Mouse (Mus musculus): ENCODE measurements around the gene Gm47841.

Gm47841 gene

DNA sequence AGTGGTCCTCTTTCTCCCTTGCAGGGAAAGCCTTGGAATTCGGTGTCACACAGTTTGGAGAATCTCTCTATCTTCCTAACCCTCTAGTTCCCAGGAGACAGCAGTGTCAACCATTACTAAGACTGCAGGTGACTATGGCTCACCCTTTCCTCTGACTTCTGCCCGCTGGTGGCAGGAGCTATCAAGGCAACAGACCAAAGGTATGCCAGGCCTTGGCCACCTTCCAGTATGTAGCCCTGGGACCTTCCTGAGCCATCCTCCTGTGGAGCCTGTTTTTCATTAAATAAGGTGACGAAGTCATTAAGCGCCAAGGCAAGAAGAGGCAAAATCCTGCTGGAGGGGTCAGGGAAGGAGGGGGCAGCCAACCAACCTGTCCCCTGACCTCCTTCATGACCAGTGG is 28.0 kb upstream of the Gm47841 start:
- no peak for DNase-seq (ENCODE audit: low read depth, low spot score)

DNA sequence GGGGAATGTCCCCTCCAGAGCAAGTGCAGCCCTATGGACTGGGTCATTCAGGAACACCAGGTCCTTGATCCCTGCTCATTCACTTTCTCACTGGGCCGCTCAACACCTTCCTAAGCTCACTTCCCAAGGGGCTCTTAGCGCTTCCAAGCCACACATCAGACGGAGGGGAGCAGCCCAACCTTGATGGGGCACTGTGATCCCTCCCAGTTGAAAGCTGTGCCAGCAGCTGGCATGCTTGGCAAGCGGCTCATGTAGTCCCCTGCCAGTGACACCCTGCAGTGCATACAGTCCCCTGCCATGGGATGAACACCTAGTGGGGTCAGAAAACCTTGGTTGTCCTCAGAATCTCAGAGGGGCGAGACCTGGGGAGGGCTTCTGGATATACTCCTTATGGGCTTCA is 26.9 kb upstream of the Gm47841 start:
- DNase-seq (ENCODE audit: low read depth, low spot score), result no peak

DNA sequence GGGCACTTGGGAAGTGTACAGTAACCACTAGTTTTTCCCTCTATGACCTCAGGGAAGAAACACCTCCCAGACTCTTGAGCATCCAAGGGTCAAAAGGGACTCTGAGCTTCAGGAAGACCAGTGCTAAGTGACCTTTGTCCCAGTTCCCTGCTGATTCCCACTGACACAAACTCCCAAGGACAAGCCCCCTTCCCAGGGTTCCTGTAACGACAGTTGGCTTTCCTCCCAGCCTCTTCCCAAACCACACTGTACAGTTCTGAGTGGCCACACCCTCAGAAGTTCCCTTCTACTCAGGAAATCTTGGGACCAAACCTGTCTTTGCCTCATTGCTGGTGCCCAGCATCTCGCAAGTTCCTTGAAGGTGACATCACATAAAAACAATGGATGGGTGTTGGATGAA is 25.5 kb upstream of the Gm47841 start:
- no peak for DNase-seq (ENCODE audit: low read depth, low spot score)

DNA sequence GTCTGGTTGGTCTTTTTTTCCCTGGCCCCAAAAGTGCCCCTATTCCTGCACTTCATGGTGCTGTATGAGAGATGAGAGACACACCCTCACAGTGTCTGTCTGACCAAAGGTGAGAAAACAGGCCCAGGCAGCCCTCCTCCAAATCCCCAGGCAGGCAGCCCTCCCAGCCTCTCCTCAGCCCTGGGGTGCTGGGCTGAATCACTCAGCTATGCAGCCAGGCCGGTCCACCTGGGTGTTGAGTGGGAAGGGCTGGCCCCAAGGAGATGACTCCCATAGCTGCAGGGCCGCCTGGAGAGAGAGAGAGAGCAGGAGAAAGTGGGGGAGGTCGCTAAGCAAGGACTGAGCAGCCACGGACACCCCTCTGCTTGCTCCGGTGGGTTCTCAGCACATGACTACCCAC is 23.6 kb upstream of the Gm47841 start:
- no peak for DNase-seq (ENCODE audit: low read depth, low spot score)

DNA sequence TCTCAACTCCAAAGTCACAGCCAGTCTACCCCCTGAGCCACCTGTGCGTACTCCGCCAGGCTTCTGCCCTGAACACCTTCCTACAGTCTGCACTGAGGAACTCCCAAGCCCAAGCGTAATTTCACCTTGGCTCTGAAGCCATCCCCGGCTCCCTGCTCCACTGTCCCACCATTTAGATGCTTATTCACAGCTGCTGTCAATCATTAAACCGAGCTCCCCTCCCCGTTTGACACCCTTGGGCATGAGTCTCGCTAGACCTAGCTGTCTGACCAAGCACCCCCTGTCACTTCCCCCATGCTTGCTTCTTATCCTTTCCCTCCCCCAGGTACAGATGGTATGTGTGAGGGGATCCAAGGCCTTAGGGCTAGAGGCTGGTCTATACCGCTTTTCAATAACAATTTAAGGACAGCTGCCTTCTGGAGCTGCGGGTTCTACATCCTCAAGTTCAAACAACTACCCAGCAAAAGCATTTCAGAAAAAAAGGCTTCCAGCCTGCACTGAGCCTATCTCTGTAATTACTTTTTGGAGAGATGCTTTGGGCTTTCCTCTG is 22.5 kb upstream of the Gm47841 start:
- DNase-seq (ENCODE audit: low read depth, low spot score), result no peak

DNA sequence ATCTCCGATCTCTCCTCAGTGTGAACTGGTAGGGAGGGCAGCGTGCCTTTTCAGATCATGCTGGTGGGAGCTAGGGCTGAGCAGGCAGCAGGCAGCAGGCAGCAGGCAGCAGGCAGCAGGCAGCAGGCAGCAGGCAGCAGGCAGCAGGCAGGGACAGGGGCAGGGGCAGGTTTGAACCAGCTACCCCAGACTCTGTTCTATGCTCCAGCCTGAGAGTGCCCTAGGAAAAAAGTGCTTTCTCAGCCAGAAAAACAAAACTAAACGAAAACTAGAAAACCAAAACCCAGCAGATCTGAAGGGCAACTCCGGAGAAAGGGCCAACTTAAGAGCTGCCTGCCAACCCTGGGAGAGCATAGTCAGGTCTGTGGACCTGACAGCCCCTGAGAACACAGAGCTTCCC is 21.5 kb upstream of the Gm47841 start:
- DNase-seq (ENCODE audit: low read depth, low spot score), result no peak

DNA sequence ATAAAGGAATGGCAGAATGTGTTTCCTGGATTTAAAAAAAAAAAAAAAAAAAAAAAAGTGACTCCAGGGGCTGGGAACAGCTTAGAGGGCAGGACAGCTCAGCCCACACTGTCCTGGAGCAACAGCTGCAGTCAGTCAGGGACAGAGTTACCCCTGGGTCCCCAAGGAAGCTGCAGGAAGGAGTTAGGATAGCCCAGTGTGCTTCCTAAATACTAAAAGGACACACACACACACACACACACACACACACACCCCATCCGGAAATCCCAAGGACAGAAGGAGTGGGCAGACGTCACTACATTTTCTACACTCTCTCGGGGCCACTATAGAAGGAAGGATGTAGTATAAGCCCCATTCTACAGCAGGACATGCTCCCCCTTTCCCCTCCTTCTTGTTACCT is 20.8 kb upstream of the Gm47841 start:
- DNase-seq (ENCODE audit: low read depth, low spot score), result no peak

DNA sequence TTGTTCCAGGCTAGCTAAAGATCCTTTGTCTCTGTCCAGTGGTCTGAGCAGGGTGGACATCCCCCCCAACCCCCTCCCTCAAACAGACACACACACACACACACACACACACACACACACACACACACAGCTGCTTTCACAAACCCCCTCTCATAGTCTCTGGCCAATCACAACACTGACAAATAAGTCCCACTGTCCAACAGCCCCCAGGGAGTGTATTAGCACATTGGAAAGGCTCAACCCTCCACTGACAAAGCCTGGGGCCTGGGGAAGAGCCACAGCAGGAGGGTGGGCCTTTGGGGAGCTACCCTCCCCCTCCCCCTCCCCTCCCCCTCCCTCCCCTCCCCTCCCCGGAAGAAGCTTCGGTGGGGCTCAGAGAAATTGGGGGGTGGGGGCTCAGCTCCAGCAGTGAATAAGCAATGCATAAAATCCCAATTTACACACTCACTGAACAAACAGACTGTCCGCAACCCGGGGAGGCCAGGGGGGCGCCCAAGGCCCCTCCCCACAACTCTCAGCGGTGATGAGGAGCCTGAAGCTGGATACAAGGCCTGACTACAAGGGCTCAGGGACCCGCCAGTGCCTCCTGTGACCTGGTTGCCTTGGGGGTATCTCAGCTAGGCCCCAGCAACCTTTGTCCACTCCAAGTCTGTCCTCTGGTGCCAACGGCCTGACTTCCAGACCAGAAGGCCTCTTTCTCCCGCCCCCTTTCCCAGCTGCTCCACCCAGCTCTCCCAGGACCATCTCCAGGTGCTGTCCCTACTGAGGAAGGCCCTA is 19.9 kb upstream of the Gm47841 start:
- DNase-seq (ENCODE audit: low read depth, low spot score), result no peak

DNA sequence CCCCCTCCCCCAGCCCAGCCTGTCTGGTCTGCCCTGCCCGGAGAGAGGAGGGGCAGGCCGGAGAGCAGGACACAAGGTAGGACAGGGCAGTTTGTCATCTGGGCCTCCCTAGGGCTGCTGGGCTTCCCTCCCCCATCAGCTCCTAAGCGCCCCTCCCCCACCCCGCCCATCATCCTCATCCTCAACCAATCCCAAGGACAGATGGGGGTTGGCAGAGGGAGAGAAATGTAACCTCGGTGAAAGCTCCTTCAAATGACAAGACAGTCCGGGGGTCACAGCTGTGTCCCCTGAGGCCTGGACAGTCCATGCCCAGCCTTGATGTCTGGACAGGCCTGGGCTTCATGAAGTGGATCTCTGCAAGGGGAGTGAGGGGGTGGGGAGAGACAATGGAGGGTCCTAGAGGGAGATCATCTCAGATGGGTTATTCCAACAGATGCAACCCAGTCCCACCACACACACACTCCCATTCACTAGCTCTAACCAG is 19.2 kb upstream of the Gm47841 start:
- DNase-seq (ENCODE audit: low read depth, low spot score), result no peak

DNA sequence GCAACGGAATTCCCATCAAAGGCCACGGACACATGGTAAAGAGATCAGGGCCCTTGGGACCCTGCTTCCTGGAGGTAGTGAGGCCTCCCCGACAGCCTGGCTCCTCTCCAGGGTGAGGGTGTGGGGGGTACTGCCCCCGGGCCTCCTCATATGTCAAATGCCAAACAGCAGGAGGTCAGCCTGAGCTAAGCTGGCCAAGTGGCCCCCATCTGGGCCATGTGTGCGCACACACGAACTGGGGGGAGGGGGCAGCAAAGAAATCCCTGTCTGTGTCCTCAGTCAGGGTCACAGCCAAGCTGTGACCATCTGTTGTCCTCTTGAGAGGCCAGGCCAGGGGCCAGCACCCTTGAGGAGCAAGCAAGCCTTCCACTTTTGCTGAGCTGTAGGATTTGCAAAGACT is 17.9 kb upstream of the Gm47841 start:
- DNase-seq (ENCODE audit: low read depth, low spot score), result no peak

DNA sequence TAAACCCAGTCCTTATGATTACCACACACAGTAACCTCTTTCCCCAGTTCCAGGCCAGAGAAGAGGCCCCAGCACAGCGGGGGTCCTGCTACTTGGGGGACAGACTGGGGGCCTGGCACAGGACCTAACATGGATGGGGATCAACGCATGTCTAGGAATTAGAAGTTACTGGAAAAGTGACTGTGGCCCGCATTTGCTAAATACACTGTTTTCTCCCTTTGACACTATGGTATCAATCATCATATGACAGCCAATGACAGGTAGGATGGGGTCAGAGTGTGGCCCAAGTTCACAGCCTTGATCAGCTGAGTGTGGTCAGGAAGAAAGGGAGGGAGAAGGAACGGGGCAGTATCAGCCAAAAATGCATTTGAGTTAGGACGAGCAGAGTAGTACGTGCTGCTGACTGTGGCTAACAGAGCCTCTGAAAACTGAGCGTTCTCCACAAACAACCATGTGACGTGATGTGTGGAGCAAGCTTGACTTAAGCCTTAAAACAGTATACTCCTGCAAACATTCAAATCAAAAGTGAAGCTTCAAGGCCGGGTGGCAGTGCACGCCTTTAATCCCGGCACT is 13.2 kb upstream of the Gm47841 start:
- no peak for DNase-seq (ENCODE audit: low read depth, low spot score)

DNA sequence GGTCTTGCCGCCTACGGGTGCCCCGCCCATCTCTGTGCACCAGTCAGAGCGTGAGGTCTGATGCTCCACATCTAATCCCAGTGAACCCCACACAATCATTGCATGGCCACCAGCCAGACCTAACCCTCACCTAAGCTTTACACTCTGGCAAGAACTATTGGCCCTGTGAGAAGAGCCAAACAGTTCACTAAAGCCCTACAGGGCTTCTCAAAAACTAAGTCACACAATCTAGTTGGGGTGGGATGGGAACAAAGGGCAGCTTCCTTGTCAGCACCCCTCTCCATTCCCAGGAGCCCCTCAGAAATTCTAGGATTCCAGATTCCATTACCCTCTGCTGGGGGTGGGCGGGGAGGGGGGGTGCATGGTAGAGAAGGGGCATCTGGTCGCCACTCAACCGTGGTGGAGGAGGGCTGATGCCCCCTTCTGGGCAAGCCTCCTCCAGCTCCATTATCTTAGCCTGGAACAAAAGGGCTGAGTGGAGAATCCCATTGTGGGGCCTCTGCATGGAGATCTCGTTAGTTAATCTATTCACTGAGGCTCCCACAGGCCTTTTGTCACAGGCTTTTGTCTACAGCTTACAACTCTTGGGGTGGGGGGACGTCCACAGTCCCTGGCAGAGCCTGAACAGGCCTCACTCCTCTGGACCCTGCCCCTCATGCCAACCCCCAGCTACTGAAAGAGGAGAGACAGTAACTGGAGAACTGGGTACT is 12.5 kb upstream of the Gm47841 start:
- no peak for DNase-seq (ENCODE audit: low read depth, low spot score)

DNA sequence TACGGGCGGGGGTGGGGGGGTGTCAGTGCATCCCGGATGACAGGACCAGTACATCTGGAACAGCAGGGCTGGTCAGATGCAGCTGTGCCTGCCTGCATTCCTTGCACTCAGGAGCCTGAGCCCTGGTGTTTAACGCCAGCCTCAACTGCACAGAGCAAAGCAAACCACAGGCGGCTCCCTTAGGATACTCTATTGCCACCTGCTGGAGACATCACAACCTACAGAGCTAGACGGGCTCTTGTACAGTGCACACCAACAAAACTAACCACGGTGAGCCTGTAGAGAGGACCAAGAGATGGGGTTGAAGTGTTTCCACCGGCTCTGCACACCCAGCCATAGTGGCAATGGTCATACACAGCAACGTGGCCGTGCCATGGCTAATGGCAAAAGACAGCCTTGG is 9.0 kb upstream of the Gm47841 start:
- DNase-seq (ENCODE audit: low read depth, low spot score), result no peak

DNA sequence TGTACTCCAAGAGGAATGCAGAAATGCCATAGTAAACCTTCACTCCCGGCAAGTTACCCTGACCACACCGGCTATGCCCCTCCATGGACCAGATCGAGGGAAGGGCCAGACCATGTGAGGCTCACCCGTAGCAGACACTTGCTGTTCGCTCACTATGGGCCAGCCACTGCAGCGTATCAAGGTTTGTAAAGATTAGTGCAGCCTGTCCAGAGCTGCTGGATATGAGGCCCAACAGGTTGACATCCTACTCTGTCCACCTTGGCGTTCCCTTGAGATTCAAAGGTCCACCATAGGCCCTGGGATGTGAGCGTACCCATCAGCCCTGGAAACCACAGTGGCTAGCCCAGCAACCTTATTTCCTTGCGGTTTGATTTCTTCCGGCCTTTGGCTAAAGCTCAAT is 7.3 kb upstream of the Gm47841 start:
- DNase-seq (ENCODE audit: low read depth, low spot score), result no peak

DNA sequence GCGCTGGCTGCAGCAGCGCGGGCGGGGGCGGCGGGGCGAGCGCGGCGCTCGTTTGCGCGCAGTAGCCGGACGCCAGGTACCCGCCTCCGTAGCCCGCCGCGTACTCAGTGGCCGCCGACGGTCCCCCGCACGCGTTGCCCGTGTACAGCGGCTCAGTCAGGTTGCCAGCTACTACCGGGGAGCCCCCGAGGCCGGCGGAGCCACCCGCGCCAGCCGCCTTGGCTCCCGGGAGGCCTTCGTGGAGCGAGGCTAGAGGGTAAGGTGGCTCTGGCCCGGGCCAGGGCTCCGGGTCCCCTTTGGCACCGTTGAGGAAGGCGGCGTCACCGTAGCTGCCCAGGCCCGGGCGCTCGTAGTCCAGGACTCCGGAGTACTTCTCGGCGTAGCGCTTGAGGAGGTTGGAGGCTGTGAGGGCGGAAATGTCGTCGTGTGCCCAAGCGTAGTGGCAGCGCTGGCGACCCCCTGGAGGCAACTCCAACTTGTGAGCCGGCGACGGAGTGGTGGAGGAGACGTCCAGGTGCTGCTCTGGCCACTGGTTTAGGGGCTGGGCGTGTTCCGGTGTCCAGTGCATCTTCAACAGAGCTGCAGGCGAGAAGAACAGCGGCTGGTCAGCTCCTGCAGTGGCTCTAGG is 6.7 kb upstream of the Gm47841 start:
- no peak for DNase-seq (ENCODE audit: low read depth, low spot score)

DNA sequence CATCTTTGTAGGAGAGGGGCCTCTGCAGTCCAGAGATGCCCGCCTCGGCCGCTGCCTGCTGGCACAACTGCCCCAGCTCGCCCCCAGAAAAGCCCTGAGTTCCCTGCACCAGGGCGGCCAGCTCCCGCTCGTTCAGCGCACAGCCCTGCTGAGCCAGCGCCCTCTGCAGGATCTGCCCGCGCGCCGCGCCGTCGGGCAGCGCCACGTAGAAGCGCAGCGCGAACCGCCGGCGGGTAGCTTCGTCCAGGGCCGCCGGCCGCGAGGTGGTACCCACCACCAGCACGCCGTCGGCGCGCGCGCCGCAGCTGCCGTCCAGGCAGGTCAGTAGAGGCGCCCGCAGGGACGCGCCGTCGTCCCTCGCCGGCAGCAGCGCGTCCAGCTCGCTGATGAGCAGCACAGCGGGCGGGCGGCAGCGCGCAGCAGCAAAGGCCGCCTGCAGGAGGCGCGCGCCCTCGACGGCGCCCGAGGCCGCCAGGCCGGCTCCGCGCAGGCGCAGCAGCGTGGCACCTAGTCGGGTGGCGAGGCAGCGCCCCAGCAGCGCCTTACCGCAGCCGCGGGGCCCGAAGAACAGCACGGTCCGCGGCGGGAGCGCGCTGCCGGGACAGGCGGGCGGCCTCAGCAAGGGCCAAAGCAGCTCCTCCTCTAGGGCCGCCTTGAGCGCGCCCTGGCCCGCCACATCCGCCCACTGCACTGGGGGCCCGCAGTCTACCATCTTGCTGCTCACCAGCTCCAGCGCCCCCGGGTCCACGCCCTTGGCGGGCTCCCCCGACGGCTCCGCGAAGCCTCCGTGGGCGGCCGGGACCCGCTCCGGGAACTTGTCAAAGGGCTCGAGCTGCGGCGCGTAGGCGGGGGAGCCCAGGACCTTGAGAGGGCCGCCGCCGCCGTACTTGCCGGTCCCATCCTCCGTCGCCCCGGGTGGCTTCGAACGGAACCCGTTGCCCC is 5.6 kb upstream of the Gm47841 start:
- no peak for DNase-seq (ENCODE audit: low read depth, low spot score)

DNA sequence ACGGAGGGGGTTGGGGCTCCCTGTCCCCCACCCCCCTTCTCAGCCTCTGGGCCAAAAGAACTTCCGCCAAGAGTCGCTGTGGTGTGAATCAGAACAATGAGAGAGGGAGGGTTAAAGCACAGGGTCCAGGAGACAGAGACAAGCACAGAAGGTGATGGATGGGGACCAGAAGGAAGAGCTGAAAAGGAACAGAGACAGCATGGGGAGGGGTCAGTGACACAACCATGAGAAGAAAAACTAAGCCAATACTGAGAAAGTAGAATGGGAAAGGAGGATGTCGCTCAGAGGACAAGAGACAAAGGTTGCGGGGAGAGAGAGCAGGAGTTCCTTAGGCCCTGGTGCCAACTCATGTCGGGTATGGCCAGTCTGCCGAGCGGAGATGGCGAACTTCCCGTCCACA is 4.7 kb upstream of the Gm47841 start:
- DNase-seq (ENCODE audit: low read depth, low spot score), result no peak

DNA sequence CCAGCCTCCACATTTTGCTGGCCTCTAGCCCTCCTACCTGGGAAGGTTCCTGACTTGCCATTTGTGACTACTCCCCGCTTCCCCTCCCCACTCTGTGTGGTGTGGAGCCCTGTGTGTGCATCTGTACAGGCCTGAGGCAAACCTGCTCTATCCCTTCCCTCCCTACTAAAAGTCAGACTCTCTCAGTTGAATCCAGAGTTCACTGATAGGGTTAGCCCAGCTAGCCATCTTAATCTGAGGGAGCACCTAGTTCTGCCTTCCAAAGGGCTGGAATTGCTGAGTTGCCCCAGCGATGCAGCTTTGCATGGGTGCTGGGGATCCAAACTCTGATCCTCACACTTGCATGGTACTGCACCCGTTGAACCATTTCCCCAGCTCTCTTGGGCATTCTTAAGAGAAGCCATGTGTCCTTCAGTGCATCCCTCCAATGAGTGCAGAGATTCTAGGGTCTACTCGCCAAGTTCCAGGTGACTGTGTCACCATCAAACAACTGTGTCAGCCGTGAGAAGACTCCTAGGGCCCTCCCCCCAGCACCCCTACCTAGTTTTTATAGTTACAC is 1.2 kb upstream of the Gm47841 start:
- DNase-seq (ENCODE audit: low read depth, low spot score), result no peak

DNA sequence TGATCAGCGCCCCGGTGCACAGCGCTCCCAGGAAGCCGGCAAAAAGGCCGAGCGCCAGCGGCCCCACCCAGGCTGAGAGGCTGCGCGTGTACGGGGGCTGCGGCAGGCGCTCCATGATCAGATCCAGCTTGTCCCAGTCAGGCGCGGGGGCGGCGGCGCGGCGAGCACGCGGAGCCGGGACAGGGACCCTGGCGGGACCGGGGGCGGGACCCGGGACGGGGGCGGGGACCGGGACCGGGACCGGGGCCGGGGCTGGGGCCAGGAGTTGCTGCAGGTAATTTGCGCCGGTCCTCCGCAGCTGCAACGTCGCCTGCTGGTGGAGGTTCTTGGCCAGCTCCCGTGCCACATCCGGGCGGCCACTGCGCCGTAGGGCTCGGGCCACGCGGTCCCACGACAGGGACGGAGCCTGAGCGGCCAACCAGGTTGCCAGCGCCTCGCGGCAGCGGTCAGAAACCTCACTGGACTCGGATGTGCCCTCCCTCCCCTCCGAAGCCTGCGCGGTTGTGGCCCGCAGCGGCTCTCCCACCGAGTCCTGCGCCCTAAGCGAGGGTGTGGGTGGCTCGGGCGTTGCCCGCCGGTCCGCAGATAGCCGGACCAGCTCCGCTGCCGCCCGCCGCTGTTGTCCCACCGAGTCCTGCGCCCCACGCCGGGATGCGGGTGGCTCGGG is 537 bp downstream of the Gm47841 start:
- DNase-seq (ENCODE audit: low read depth, low spot score), result no peak

DNA sequence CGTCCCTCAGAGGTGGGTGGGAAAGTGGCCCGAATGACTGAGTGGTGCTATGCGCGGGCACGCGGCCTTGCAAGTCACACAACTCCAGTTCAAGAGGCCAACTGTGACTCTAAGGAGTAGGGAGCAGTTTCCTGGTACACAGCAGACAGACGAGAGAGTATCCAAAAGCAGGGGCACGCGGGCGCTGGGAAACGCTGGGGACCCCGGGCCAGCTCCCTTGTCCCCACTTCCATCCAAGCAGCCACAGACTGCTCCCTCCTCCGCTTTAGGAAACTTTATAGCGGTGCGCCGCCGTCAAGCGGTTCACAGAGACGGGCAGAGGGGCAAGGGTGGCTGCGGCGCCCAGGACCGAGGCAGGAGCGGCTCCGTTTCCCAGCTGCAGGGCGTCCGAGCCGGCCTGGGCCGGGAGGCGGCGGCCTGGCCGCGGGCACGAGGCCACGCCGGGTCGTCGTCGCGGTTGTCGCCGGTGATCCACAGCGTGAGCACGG is 1.1 kb downstream of the Gm47841 start:
- DNase-seq (ENCODE audit: low read depth, low spot score), result no peak
